Mouse (Mus musculus) ES-Bruce4 (cell line): ENCODE data around the gene Gm38392. TPM values are rescaled to one million over a fixed set of nuclear protein-coding genes. Genes with fewer than 3 reads are reported as not detected.

Experiments
- H3K27ac ChIP-seq: 2 replicates; pipeline ENCODE4 v1.5.1; 2012; ENCODE audit warnings: low read length, inconsistent platforms; ENCODE audit not compliant: insufficient read depth
- H3K27me3 ChIP-seq: 2 replicates; pipeline ENCODE4 v1.6.1; 2012; ENCODE audit warnings: mild to moderate bottlenecking, low read length, inconsistent platforms; ENCODE audit not compliant: control insufficient read depth, poor library complexity, insufficient read depth, severe bottlenecking
- H3K36me3 ChIP-seq: 2 replicates; pipeline ENCODE4 v1.6.1; 2012; ENCODE audit warnings: inconsistent platforms, mild to moderate bottlenecking, low read length, moderate library complexity; ENCODE audit not compliant: control insufficient read depth, poor library complexity, insufficient read depth, severe bottlenecking
- H3K4me1 ChIP-seq: one replicate; pipeline ENCODE4 v1.8.1; 2011; ENCODE audit warnings: low read length; ENCODE audit not compliant: control insufficient read depth, insufficient read depth
- H3K4me3 ChIP-seq: 2 replicates; pipeline ENCODE4 v1.5.1; 2011; ENCODE audit warnings: low read depth, mild to moderate bottlenecking, low read length
- H3K9ac ChIP-seq: 2 replicates; pipeline ENCODE4 v1.6.1; 2012; ENCODE audit warnings: low read depth, mild to moderate bottlenecking, inconsistent platforms; ENCODE audit not compliant: poor library complexity, severe bottlenecking
- H3K9me3 ChIP-seq: replicated peaks from 2 replicates; pipeline ENCODE4 v1.6.1; 2012; ENCODE audit warnings: mild to moderate bottlenecking, low read length, inconsistent platforms; ENCODE audit not compliant: control insufficient read depth, poor library complexity, insufficient read depth, severe bottlenecking
- CTCF ChIP-seq: IDR thresholded peaks from one replicate; pipeline ENCODE4 v1.8.1; 2011; ENCODE audit warnings: low read depth, low read length
- EP300 ChIP-seq: IDR thresholded peaks from 2 replicates; pipeline ENCODE4 v1.6.1; 2011; ENCODE audit warnings: low read depth, low read length; ENCODE audit not compliant: insufficient read depth
- POLR2A ChIP-seq: IDR thresholded peaks from one replicate; pipeline ENCODE4 v1.8.1; 2011; ENCODE audit warnings: low read length; ENCODE audit not compliant: insufficient read depth
- polyA plus RNA-seq: library from polyadenylated mRNA; stranded (reverse); fragments of >200 nt; gene quantifications from 2 replicates; pipeline ENCODE4 v1.2.4, GENCODE M21; 2011; ENCODE audit warnings: low read depth; ENCODE audit not compliant: missing spikeins, insufficient read depth, insufficient read length

Gm38392 gene
- polyA plus RNA-seq, 1 experiment, result 0.72 TPM

- Histone ChIP-seq H3K9me3 (no peaks in the 10 kb centered on the region), H3K27ac (no peak overlapping the region), H3K4me3 (no peak overlapping the region), H3K36me3 (no peaks in the 10 kb centered on the region), H3K9ac (no peak overlapping the region), H3K27me3 (peaks cover 22% of the 10 kb centered on the region), H3K4me1 (no peaks in the 10 kb centered on the region)
- TF ChIP-seq POLR2A, result no peak
- no peak for TF ChIP-seq CTCF
- TF ChIP-seq EP300, result no peak
These were observed 74.7 kb downstream of the Gm38392 start for GRCm38 (mm10) chr3:88212356-88212755.

- Histone ChIP-seq H3K9ac (no peak overlapping the region), H3K36me3 (no peaks in the 10 kb centered on the region), H3K4me1 (no peaks in the 10 kb centered on the region), H3K27me3 (peaks cover 17% of the 10 kb centered on the region; the same call in 1 of the 2 replicates), H3K9me3 (no peaks in the 10 kb centered on the region), H3K27ac (no peak overlapping the region), H3K4me3 (no peak overlapping the region)
- no peak for TF ChIP-seq POLR2A
- TF ChIP-seq CTCF, result no peak
- TF ChIP-seq EP300, result no peak
These were observed 76.1 kb downstream of the Gm38392 start for GRCm38 (mm10) chr3:88210918-88211317.

- H3K4me1 ChIP-seq, result no peaks in the 10 kb centered on the region
- H3K9me3 ChIP-seq, result no peaks in the 10 kb centered on the region
- no peak for TF ChIP-seq POLR2A
- TF ChIP-seq CTCF, result no peak
- TF ChIP-seq EP300, result no peak
- H3K27me3 ChIP-seq, result peaks cover 10% of the 10 kb centered on the region; the same call in 1 of the 2 replicates
- H3K4me3 ChIP-seq, result no peak overlapping the region
- H3K9ac ChIP-seq, result no peak overlapping the region
- no peaks in the 10 kb centered on the region for H3K36me3 ChIP-seq
- no peak overlapping the region for H3K27ac ChIP-seq
These were observed 76.9 kb downstream of the Gm38392 start for GRCm38 (mm10) chr3:88210121-88210520.

DNA sequence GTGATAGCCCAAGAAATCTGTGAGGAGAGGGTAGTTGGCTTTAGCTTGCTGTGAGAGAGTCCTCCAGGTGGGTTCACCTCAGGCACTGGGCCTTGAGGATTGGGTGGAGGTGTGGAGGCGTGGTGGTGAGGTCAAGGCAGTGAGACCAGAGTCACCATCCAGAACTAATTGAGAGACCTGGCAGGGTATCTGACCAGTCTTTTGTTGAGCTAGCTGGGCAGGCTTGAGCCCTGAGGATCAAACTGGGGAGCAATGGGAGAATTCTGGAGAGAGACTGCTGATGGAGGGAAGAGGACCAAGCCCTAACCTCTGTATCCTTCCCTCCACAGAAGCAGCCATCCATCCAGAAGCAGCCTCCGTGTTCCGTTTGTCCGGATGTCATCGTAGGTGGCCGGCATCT is 77.7 kb downstream of the Gm38392 start:
- H3K9me3 ChIP-seq, result no peaks in the 10 kb centered on the region
- H3K9ac ChIP-seq, result no peak overlapping the region
- no peaks in the 10 kb centered on the region for H3K4me1 ChIP-seq
- H3K27me3 ChIP-seq, result peaks cover 3% of the 10 kb centered on the region; the same call in 1 of the 2 replicates
- TF ChIP-seq CTCF (no peak), EP300 (no peak), POLR2A (no peak)
- H3K36me3 ChIP-seq, result no peaks in the 10 kb centered on the region
- no peak overlapping the region for H3K4me3 ChIP-seq
- no peak overlapping the region for H3K27ac ChIP-seq

GRCm38 (mm10) chr3:88208226-88208720 is 78.7 kb downstream of the Gm38392 start:
- H3K4me1 ChIP-seq, result no peaks in the 10 kb centered on the region
- H3K27me3 ChIP-seq, result peaks cover 8% of the 10 kb centered on the region; the same call in 1 of the 2 replicates
- H3K4me3 ChIP-seq, result no peak overlapping the region
- H3K36me3 ChIP-seq, result no peaks in the 10 kb centered on the region
- H3K9me3 ChIP-seq, result no peaks in the 10 kb centered on the region
- TF ChIP-seq CTCF, result no peak
- no peak for TF ChIP-seq EP300
- no peak overlapping the region for H3K9ac ChIP-seq
- no peak overlapping the region for H3K27ac ChIP-seq

DNA sequence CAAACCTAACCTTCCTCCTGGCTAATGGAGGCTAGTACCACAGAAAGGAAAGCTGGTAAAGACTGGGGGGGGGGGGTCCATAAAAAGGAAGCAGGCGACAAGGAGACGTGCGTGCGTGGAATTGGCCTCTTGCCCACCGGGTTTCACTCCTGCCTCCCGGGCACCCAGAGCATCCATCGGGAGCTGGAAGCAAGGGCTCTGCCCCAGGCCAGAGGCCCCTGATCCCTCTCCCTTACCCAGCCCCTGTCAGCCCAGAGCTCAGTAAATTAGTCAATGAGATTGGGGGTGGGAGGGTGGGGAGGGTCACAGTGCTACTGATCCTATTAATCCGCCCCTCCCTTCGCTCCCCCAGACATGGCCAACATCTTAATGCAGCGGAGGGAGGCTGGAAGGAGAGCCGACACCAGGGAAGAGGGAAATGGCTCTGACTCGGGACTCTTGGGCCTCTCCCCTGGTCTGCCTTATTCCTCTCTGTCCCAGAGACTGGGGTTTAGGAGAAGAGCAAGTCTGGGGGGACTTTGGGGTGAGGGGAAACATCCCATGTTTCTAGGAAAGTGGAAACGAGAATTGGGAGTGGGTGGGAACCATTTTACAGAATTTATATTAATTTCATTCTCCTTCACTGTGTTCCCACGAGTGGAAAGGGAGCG is 79.4 kb downstream of the Gm38392 start:
- peaks cover 8% of the 10 kb centered on the region; the same call in 1 of the 2 replicates for H3K27me3 ChIP-seq
- H3K9ac ChIP-seq, result no peak overlapping the region
- TF ChIP-seq CTCF (no peak), POLR2A (no peak), EP300 (no peak)
- no peaks in the 10 kb centered on the region for H3K4me1 ChIP-seq
- no peak overlapping the region for H3K4me3 ChIP-seq
- H3K27ac ChIP-seq, result no peak overlapping the region
- no peaks in the 10 kb centered on the region for H3K9me3 ChIP-seq
- H3K36me3 ChIP-seq, result no peaks in the 10 kb centered on the region
